Mouse (Mus musculus): ENCODE data around the gene Wbp11.

GRCm38 (mm10) chr6:136857186-136857872, 29.3 kb upstream of the Wbp11 start, which contains the start of gene Art4:
- TF ChIP-seq POLR2A (IDR thresholded peaks at IDR 0.05; ENCODE audit: low read depth, low read length) (no peak), CTCF (IDR thresholded peaks at IDR 0.05; ENCODE audit: extremely low read depth, insufficient read length, insufficient replicate concordance, low read depth, low read length) (no peak)

Data from small intestine, adult 2 months (tissue).